ENCODE assay signal across 15 mouse cellular contexts in genomic region chr3:145798042-145798441, GRCm38 (mm10). TPM values are rescaled to one million over a fixed set of nuclear protein-coding genes. Genes with fewer than 3 reads are reported as not detected.
A peak's percentile ranks its signal among the peaks of the same experiment; 100 is the strongest.
DNase-seq lines count a peak whose midpoint lies in the region; ATAC-seq and TF ChIP-seq lines count a peak whose summit lies in the region.
"Had no signal": no experiment of that assay in that cellular context is flagged by ENCODE, and none has a peak within 500 bp of the region (broad histone marks: within the 10 kb centered on the region; RNA-seq: fewer than 3 reads in every experiment).

No protein-coding gene starts in this region.

- no peak overlapping the region for H3K4me3 ChIP-seq in heart, embryonic 11.5 days (ENCODE audit: low read depth, low read length)
- no peak overlapping the region for H3K4me3 ChIP-seq in liver, adult 2 months (ENCODE audit: insufficient read depth, low read depth, low read length)
- no peak overlapping the region for H3K4me3 ChIP-seq in stomach, embryonic 16.5 days (replicated peaks; ENCODE audit: low read length)
- no peak overlapping the region for H3K4me3 ChIP-seq in stomach, postnatal 0 days (ENCODE audit: low read depth, low read length)
- H3K4me3 ChIP-seq: forebrain, embryonic 13.5 days; hindbrain, embryonic 13.5 days; limb, embryonic 15.5 days had no signal

- H3K4me1 ChIP-seq in heart, embryonic 11.5 days (ENCODE audit: control insufficient read depth, insufficient read depth, low read length), result peaks cover 27% of the 10 kb centered on the region
- no peaks in the 10 kb centered on the region; the same call in 1 of the 2 replicates for H3K4me1 ChIP-seq in liver, adult 2 months (ENCODE audit: control insufficient read depth, insufficient read depth, low read length)
- H3K4me1 ChIP-seq in stomach, embryonic 16.5 days (ENCODE audit: control insufficient read depth, insufficient read depth, low read length), result peaks cover 14% of the 10 kb centered on the region
- no peaks in the 10 kb centered on the region for H3K4me1 ChIP-seq in stomach, postnatal 0 days (replicated peaks; ENCODE audit: control insufficient read depth, insufficient read depth)
- H3K4me1 ChIP-seq: forebrain, embryonic 13.5 days had no signal

- no peak for TF ChIP-seq POLR2A in liver, adult 2 months (IDR thresholded peaks at IDR 0.05; ENCODE audit: extremely low read depth, insufficient read depth, low read length)

- peak overlapping the region; percentile 46; the same call in 1 of the 2 replicates for H3K27ac ChIP-seq in heart, embryonic 11.5 days (ENCODE audit: low read depth, low read length)
- H3K27ac ChIP-seq in liver, adult 2 months (replicated peaks; ENCODE audit: insufficient read depth, low read depth, low read length), result no peak overlapping the region
- H3K27ac ChIP-seq in stomach, embryonic 16.5 days (ENCODE audit: low read length), result peak overlapping the region; percentile 49; the same call in 1 of the 2 replicates
- H3K27ac ChIP-seq in stomach, postnatal 0 days (replicated peaks), result no peak overlapping the region
- H3K27ac ChIP-seq: forebrain, embryonic 13.5 days; hindbrain, embryonic 13.5 days; limb, embryonic 15.5 days had no signal

- no peak for TF ChIP-seq CTCF in liver, adult 2 months (IDR thresholded peaks at IDR 0.05; ENCODE audit: low read depth, low read length)
- TF ChIP-seq CTCF in stomach, postnatal 0 days (IDR thresholded peaks at IDR 0.05; ENCODE audit: low read depth), result no peak

- H3K9ac ChIP-seq in heart, embryonic 11.5 days (ENCODE audit: low read depth, low read length), result no peak overlapping the region
- H3K9ac ChIP-seq in liver, adult 2 months (ENCODE audit: low read depth, low read length), result no peak overlapping the region
- H3K9ac ChIP-seq in stomach, embryonic 16.5 days (ENCODE audit: low read length), result no peak overlapping the region
- H3K9ac ChIP-seq in stomach, postnatal 0 days (ENCODE audit: low read length), result no peak overlapping the region
- H3K9ac ChIP-seq: forebrain, embryonic 13.5 days; hindbrain, embryonic 13.5 days; limb, embryonic 15.5 days had no signal

- H3K9me3 ChIP-seq in heart, embryonic 11.5 days (replicated peaks; ENCODE audit: control insufficient read depth, low read length), result no peaks in the 10 kb centered on the region
- H3K9me3 ChIP-seq in stomach, embryonic 16.5 days (replicated peaks; ENCODE audit: control insufficient read depth, low read length), result no peaks in the 10 kb centered on the region
- no peaks in the 10 kb centered on the region for H3K9me3 ChIP-seq in stomach, postnatal 0 days (ENCODE audit: control insufficient read depth, low read length)
- H3K9me3 ChIP-seq: forebrain, embryonic 13.5 days; hindbrain, embryonic 13.5 days; limb, embryonic 15.5 days had no signal

- no peak overlapping the region for H3K4me2 ChIP-seq in heart, embryonic 11.5 days
- H3K4me2 ChIP-seq in stomach, embryonic 16.5 days (ENCODE audit: low read depth, low read length), result no peak overlapping the region
- H3K4me2 ChIP-seq in stomach, postnatal 0 days (replicated peaks; ENCODE audit: low read depth), result no peak overlapping the region
- H3K4me2 ChIP-seq: forebrain, embryonic 13.5 days; hindbrain, embryonic 13.5 days; limb, embryonic 15.5 days had no signal

- no peaks in the 10 kb centered on the region for H3K27me3 ChIP-seq in heart, embryonic 11.5 days (ENCODE audit: control insufficient read depth, insufficient read depth, low read length)
- H3K27me3 ChIP-seq in liver, adult 2 months (ENCODE audit: control insufficient read depth, insufficient read depth, low read length), result no peaks in the 10 kb centered on the region
- H3K27me3 ChIP-seq in stomach, embryonic 16.5 days (ENCODE audit: control insufficient read depth, insufficient read depth, low read length), result no peaks in the 10 kb centered on the region
- no peaks in the 10 kb centered on the region for H3K27me3 ChIP-seq in stomach, postnatal 0 days (ENCODE audit: control insufficient read depth, insufficient read depth, low read length)
- H3K27me3 ChIP-seq: forebrain, embryonic 13.5 days; hindbrain, embryonic 13.5 days; limb, embryonic 15.5 days had no signal

- no peaks in the 10 kb centered on the region for H3K36me3 ChIP-seq in heart, embryonic 11.5 days (ENCODE audit: control insufficient read depth, insufficient read depth, low read length)
- H3K36me3 ChIP-seq in liver, adult 2 months (ENCODE audit: control insufficient read depth, insufficient read depth, low read length), result no peaks in the 10 kb centered on the region
- no peaks in the 10 kb centered on the region for H3K36me3 ChIP-seq in stomach, embryonic 16.5 days (ENCODE audit: control insufficient read depth, insufficient read depth, low read length)
- H3K36me3 ChIP-seq in stomach, postnatal 0 days (ENCODE audit: control insufficient read depth, insufficient read depth, low read length), result no peaks in the 10 kb centered on the region
- H3K36me3 ChIP-seq: G1E; hindbrain, embryonic 13.5 days; limb, embryonic 15.5 days had no signal

- no peak for TF ChIP-seq EP300 in stomach, postnatal 0 days (optimal IDR thresholded peaks at IDR 0.05)

- no peak for DNase-seq in heart, adult 9 months (ENCODE audit: low spot score in 2 of 2)
- peak; percentile 47 for DNase-seq in liver, adult 2 months (ENCODE audit: extremely low read depth, low read depth, low spot score)
- DNase-seq in liver, result no peak
- no peak for DNase-seq in stomach, postnatal 0 days (ENCODE audit: low spot score)
- DNase-seq in frontal cortex, postnatal 36 days (ENCODE audit: low spot score in 2 of 2), result no peak
- DNase-seq: cerebellum, postnatal 10 days; gastrocnemius, postnatal 10 days; thymus, adult 2 months had no signal

- ATAC-seq in heart, embryonic 11.5 days (replicated peaks; ENCODE audit: insufficient number of reproducible peaks, low FRiP score, low TSS enrichment), result no peak
- no peak for ATAC-seq in stomach, embryonic 16.5 days (ENCODE audit: insufficient read depth, low FRiP score)
- no peak for ATAC-seq in stomach, postnatal 0 days (ENCODE audit: low FRiP score, low TSS enrichment)
- ATAC-seq: forebrain, embryonic 13.5 days had no signal

- WGBS in heart, embryonic 11.5 days (ENCODE audit: insufficient replicate concordance), result 52% methylated on average over 10 of the region's 10 CpGs
- 58% methylated on average over 10 of the region's 10 CpGs for WGBS in liver, adult 2 months
- 61% methylated on average over 10 of the region's 10 CpGs for WGBS in stomach, embryonic 16.5 days
- 75% methylated on average over 10 of the region's 10 CpGs for WGBS in stomach, postnatal 0 days

- H3K79me2 ChIP-seq in liver, adult 2 months (ENCODE audit: control insufficient read depth, insufficient read depth, low read length), result no peaks in the 10 kb centered on the region

RNA-seq across cellular contexts. Expression of gene Ddah1, which starts 39.6 kb away (rescaled TPM):
- 42.4 and 44.6 TPM in 2 replicates for polyA plus RNA-seq in heart, embryonic 11.5 days (2014; fragmentation: Nextera tagmentation; extraction: Ambion mirVana)
- 43.1 and 50.7 TPM in 2 replicates for total RNA-seq in liver, adult 2 months (2014; rRNA removed)
- polyA plus RNA-seq in liver, adult 2 months (2012; rRNA removed), result 80.8 and 86.1 TPM in 2 replicates
- polyA plus RNA-seq in stomach, embryonic 16.5 days (2015; fragmentation: Nextera tagmentation; extraction: Ambion mirVana), result 12.0 and 17.7 TPM in 2 replicates
- 16.8 and 20.2 TPM in 2 replicates for polyA plus RNA-seq in stomach, postnatal 0 days (2015; fragmentation: Nextera tagmentation; extraction: Ambion mirVana)
- total RNA-seq: monocyte, adult 5-6 weeks had no signal
- polyA plus RNA-seq: G1E had no signal

Comparison
In these comparisons a context has a peak if more than half of its experiments do, and no peak if none do; other contexts are left out.
1. H3K27ac ChIP-seq: peak in heart, embryonic 11.5 days (single experiment) and stomach, embryonic 16.5 days (single experiment); none in liver, adult 2 months (single experiment) and stomach, postnatal 0 days (single experiment).